Mouse (Mus musculus): ENCODE results near the gene Lrp6. TPM values are rescaled to one million over a fixed set of nuclear protein-coding genes. Genes with fewer than 3 reads are reported as not detected.

The Lrp6 gene
- polyA plus RNA-seq, 1 experiment from 2014 or later = 20.6 TPM

- Histone ChIP-seq H3K27ac (ENCODE audit: low read depth, low read length) (no peak overlapping the region), H3K4me1 (ENCODE audit: control insufficient read depth, insufficient read depth, low read length) (peaks cover 14% of the 10 kb centered on the region), H3K9ac (ENCODE audit: low read depth, low read length) (no peak overlapping the region), H3K4me3 (ENCODE audit: low read depth, low read length) (no peak overlapping the region), H3K4me2 (no peak overlapping the region), H3K27me3 (ENCODE audit: control insufficient read depth, insufficient read depth, low read length) (no peaks in the 10 kb centered on the region), H3K9me3 (replicated peaks; ENCODE audit: control insufficient read depth, low read length) (no peaks in the 10 kb centered on the region), H3K36me3 (ENCODE audit: control insufficient read depth, insufficient read depth, low read length) (peaks cover 4% of the 10 kb centered on the region)
- WGBS (ENCODE audit: insufficient replicate concordance) = 78% methylated on average over 4 of the region's 4 CpGs
- ATAC-seq (replicated peaks; ENCODE audit: insufficient number of reproducible peaks, low FRiP score, low TSS enrichment) = no peak
Observed at GRCm38 (mm10) chr6:134517141-134517540, 49.6 kb downstream of the Lrp6 start.

- Histone ChIP-seq H3K4me2 (no peak overlapping the region), H3K9ac (ENCODE audit: low read depth, low read length) (no peak overlapping the region), H3K36me3 (ENCODE audit: control insufficient read depth, insufficient read depth, low read length) (peaks cover 4% of the 10 kb centered on the region), H3K27me3 (ENCODE audit: control insufficient read depth, insufficient read depth, low read length) (no peaks in the 10 kb centered on the region), H3K27ac (ENCODE audit: low read depth, low read length) (no peak overlapping the region), H3K4me1 (ENCODE audit: control insufficient read depth, insufficient read depth, low read length) (peaks cover 8% of the 10 kb centered on the region), H3K4me3 (ENCODE audit: low read depth, low read length) (no peak overlapping the region), H3K9me3 (replicated peaks; ENCODE audit: control insufficient read depth, low read length) (no peaks in the 10 kb centered on the region)
- 74% methylated on average over 4 of the region's 4 CpGs for WGBS (ENCODE audit: insufficient replicate concordance)
- ATAC-seq (replicated peaks; ENCODE audit: insufficient number of reproducible peaks, low FRiP score, low TSS enrichment) = no peak
Observed at GRCm38 (mm10) chr6:134515416-134515815, 51.3 kb downstream of the Lrp6 start.

DNA sequence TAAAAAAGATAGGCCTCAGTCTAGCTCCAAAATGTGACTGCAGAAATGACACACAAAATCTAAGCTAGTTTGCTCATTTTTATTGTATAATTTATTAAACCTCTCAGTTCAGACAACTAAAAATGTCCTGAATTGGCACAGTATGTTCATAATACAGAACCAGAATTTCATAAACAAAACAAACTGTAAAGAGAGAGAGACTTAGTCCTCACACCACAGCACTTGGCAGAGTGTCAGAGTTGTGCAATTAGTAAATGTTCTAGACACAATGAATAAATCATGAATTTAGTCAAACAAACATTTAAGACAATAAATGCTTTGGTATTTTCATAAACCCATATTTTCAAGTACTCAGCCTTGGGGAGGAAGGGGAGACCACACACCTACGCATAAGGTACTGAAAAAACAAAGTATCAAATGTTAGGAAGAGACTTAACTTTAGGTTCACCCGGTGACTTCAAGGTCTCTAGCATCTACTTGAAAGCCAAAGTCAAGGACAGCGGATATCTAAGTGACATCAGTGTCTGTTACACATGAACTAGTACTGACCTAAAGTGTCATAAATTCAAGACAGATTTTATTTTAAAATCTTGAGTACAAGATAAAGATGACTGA, 52.8 kb downstream of the Lrp6 start:
- Histone ChIP-seq H3K4me3 (ENCODE audit: low read depth, low read length) (no peak overlapping the region), H3K4me1 (ENCODE audit: control insufficient read depth, insufficient read depth, low read length) (peaks cover 10% of the 10 kb centered on the region), H3K36me3 (ENCODE audit: control insufficient read depth, insufficient read depth, low read length) (no peaks in the 10 kb centered on the region; the same call in 1 of the 2 replicates), H3K9ac (ENCODE audit: low read depth, low read length) (no peak overlapping the region), H3K27me3 (ENCODE audit: control insufficient read depth, insufficient read depth, low read length) (no peaks in the 10 kb centered on the region), H3K27ac (ENCODE audit: low read depth, low read length) (no peak overlapping the region), H3K9me3 (replicated peaks; ENCODE audit: control insufficient read depth, low read length) (no peaks in the 10 kb centered on the region), H3K4me2 (no peak overlapping the region)
- ATAC-seq (replicated peaks; ENCODE audit: insufficient number of reproducible peaks, low FRiP score, low TSS enrichment) = no peak
- WGBS (ENCODE audit: insufficient replicate concordance) = 87% methylated on average over 3 of the region's 3 CpGs

GRCm38 (mm10) chr6:134513011-134513410, 53.8 kb downstream of the Lrp6 start:
- Histone ChIP-seq H3K36me3 (ENCODE audit: control insufficient read depth, insufficient read depth, low read length) (no peaks in the 10 kb centered on the region; the same call in 1 of the 2 replicates), H3K9me3 (replicated peaks; ENCODE audit: control insufficient read depth, low read length) (no peaks in the 10 kb centered on the region), H3K27ac (ENCODE audit: low read depth, low read length) (no peak overlapping the region), H3K4me1 (ENCODE audit: control insufficient read depth, insufficient read depth, low read length) (peaks cover 8% of the 10 kb centered on the region), H3K4me3 (ENCODE audit: low read depth, low read length) (no peak overlapping the region), H3K4me2 (no peak overlapping the region), H3K9ac (ENCODE audit: low read depth, low read length) (no peak overlapping the region), H3K27me3 (ENCODE audit: control insufficient read depth, insufficient read depth, low read length) (no peaks in the 10 kb centered on the region)
- ATAC-seq (replicated peaks; ENCODE audit: insufficient number of reproducible peaks, low FRiP score, low TSS enrichment) = no peak
- 86% methylated on average over 6 of the region's 6 CpGs for WGBS (ENCODE audit: insufficient replicate concordance)

GRCm38 (mm10) chr6:134512478-134512877, 54.3 kb downstream of the Lrp6 start:
- Histone ChIP-seq H3K36me3 (ENCODE audit: control insufficient read depth, insufficient read depth, low read length) (no peaks in the 10 kb centered on the region; the same call in 1 of the 2 replicates), H3K27me3 (ENCODE audit: control insufficient read depth, insufficient read depth, low read length) (no peaks in the 10 kb centered on the region), H3K4me2 (no peak overlapping the region), H3K9ac (ENCODE audit: low read depth, low read length) (no peak overlapping the region), H3K27ac (ENCODE audit: low read depth, low read length) (no peak overlapping the region), H3K4me3 (ENCODE audit: low read depth, low read length) (no peak overlapping the region), H3K4me1 (ENCODE audit: control insufficient read depth, insufficient read depth, low read length) (peaks cover 7% of the 10 kb centered on the region; the same call in 1 of the 2 replicates), H3K9me3 (replicated peaks; ENCODE audit: control insufficient read depth, low read length) (no peaks in the 10 kb centered on the region)
- WGBS (ENCODE audit: insufficient replicate concordance) = 83% methylated on average over 2 of the region's 2 CpGs
- no peak for ATAC-seq (replicated peaks; ENCODE audit: insufficient number of reproducible peaks, low FRiP score, low TSS enrichment)

DNA sequence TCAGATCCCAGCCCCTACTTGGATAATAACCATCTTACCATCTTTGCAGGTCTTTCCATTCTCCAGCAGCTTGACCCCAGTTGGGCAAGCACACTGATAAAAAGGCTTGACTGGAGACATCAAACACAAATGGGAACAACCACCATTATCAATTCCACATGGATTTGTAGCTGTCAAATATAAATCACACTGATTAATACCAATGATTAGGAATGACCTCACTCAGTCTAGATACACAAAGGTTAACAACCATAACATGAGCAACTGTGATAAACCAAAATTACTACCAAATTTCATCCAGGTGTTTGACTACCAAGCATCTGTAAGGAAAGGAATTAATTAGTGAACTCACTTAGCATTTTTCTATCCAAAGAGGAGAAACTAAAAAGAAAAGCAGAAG, 55.6 kb downstream of the Lrp6 start:
- H3K36me3 ChIP-seq (ENCODE audit: control insufficient read depth, insufficient read depth, low read length) = no peaks in the 10 kb centered on the region; the same call in none of the 2 replicates
- peaks cover 9% of the 10 kb centered on the region for H3K4me1 ChIP-seq (ENCODE audit: control insufficient read depth, insufficient read depth, low read length)
- H3K4me3 ChIP-seq (ENCODE audit: low read depth, low read length) = no peak overlapping the region
- H3K27ac ChIP-seq (ENCODE audit: low read depth, low read length) = no peak overlapping the region
- no peaks in the 10 kb centered on the region for H3K9me3 ChIP-seq (replicated peaks; ENCODE audit: control insufficient read depth, low read length)
- no peaks in the 10 kb centered on the region for H3K27me3 ChIP-seq (ENCODE audit: control insufficient read depth, insufficient read depth, low read length)
- ATAC-seq (replicated peaks; ENCODE audit: insufficient number of reproducible peaks, low FRiP score, low TSS enrichment) = no peak
- no peak overlapping the region for H3K9ac ChIP-seq (ENCODE audit: low read depth, low read length)
- H3K4me2 ChIP-seq = no peak overlapping the region

DNA sequence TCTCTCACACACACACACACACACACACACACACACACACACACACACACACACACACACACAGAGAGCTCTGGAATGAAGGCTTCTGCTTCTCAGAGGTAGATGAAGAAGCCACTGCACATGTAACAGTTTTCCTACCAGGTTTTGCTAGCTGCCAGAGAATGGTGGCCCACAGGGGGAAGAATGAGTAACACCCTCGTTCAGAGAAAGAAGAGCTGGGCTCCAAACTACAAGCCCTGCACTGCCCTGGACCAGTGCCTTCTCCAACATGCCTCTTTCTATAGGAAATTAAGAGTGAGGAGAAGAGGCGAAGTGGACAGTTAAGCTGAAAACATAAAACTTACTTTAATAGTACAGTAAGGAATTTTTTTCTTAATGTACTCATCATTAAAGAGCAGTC, 56.5 kb downstream of the Lrp6 start:
- Histone ChIP-seq H3K27me3 (ENCODE audit: control insufficient read depth, insufficient read depth, low read length) (no peaks in the 10 kb centered on the region), H3K9me3 (replicated peaks; ENCODE audit: control insufficient read depth, low read length) (no peaks in the 10 kb centered on the region), H3K27ac (ENCODE audit: low read depth, low read length) (no peak overlapping the region), H3K9ac (ENCODE audit: low read depth, low read length) (no peak overlapping the region), H3K4me3 (ENCODE audit: low read depth, low read length) (no peak overlapping the region), H3K4me2 (no peak overlapping the region), H3K4me1 (ENCODE audit: control insufficient read depth, insufficient read depth, low read length) (peaks cover 11% of the 10 kb centered on the region), H3K36me3 (ENCODE audit: control insufficient read depth, insufficient read depth, low read length) (no peaks in the 10 kb centered on the region; the same call in none of the 2 replicates)
- 57% methylated on average over 2 of the region's 2 CpGs for WGBS (ENCODE audit: insufficient replicate concordance)
- ATAC-seq (replicated peaks; ENCODE audit: insufficient number of reproducible peaks, low FRiP score, low TSS enrichment) = no peak

GRCm38 (mm10) chr6:134509731-134510226, 57.0 kb downstream of the Lrp6 start:
- Histone ChIP-seq H3K9me3 (replicated peaks; ENCODE audit: control insufficient read depth, low read length) (no peaks in the 10 kb centered on the region), H3K4me3 (ENCODE audit: low read depth, low read length) (no peak overlapping the region), H3K27me3 (ENCODE audit: control insufficient read depth, insufficient read depth, low read length) (no peaks in the 10 kb centered on the region), H3K4me2 (no peak overlapping the region), H3K9ac (ENCODE audit: low read depth, low read length) (no peak overlapping the region), H3K4me1 (ENCODE audit: control insufficient read depth, insufficient read depth, low read length) (peaks cover 16% of the 10 kb centered on the region), H3K27ac (ENCODE audit: low read depth, low read length) (no peak overlapping the region), H3K36me3 (ENCODE audit: control insufficient read depth, insufficient read depth, low read length) (no peaks in the 10 kb centered on the region; the same call in none of the 2 replicates)
- no peak for ATAC-seq (replicated peaks; ENCODE audit: insufficient number of reproducible peaks, low FRiP score, low TSS enrichment)
- WGBS (ENCODE audit: insufficient replicate concordance) = 61% methylated on average over 10 of the region's 10 CpGs

GRCm38 (mm10) chr6:134504866-134505265, 61.9 kb downstream of the Lrp6 start:
- no peaks in the 10 kb centered on the region for H3K9me3 ChIP-seq (replicated peaks; ENCODE audit: control insufficient read depth, low read length)
- H3K27me3 ChIP-seq (ENCODE audit: control insufficient read depth, insufficient read depth, low read length) = no peaks in the 10 kb centered on the region
- no peak overlapping the region for H3K9ac ChIP-seq (ENCODE audit: low read depth, low read length)
- no peak overlapping the region for H3K27ac ChIP-seq (ENCODE audit: low read depth, low read length)
- H3K4me2 ChIP-seq = no peak overlapping the region
- H3K4me1 ChIP-seq (ENCODE audit: control insufficient read depth, insufficient read depth, low read length) = peaks cover 38% of the 10 kb centered on the region
- H3K36me3 ChIP-seq (ENCODE audit: control insufficient read depth, insufficient read depth, low read length) = no peaks in the 10 kb centered on the region; the same call in 1 of the 2 replicates
- H3K4me3 ChIP-seq (ENCODE audit: low read depth, low read length) = no peak overlapping the region
- ATAC-seq (replicated peaks; ENCODE audit: insufficient number of reproducible peaks, low FRiP score, low TSS enrichment) = no peak; the same call in 1 of the 2 replicates
- 21% methylated on average over 4 of the region's 4 CpGs for WGBS (ENCODE audit: insufficient replicate concordance)

Data from heart, embryonic 11.5 days (tissue).